Mouse (Mus musculus) embryonic facial prominence, embryonic 14.5 days (tissue): ENCODE measurements at regions not wholly inside any gene's neighbourhood (a gene's known extent, or its start where the extent isn't known, plus 50 kb on each side); places are given as distances from the start of the nearest gene placed in this dataset.

Source experiments
- ATAC-seq: fragments of 200-750 bp; cut with Nextera tagmentation; 2 replicates; pipeline ENCODE4 v1.8.0; 2017; ENCODE audit warnings: low read depth, moderate number of reproducible peaks, moderate TSS enrichment
- DNase-seq: peaks from one replicate; pipeline ENCODE4 v3.0.0-alpha.2; 2015; ENCODE audit warnings: low spot score
- H3K27ac ChIP-seq: fragments of 300-500 bp; sonication (generic); replicated peaks from 2 replicates; pipeline ENCODE4 v1.5.1; 2014; ENCODE audit warnings: low read depth, mild to moderate bottlenecking, low read length, moderate library complexity
- H3K27me3 ChIP-seq: fragments of 300-500 bp; sonication (generic); replicated peaks from 2 replicates; pipeline ENCODE4 v1.6.1; 2014; ENCODE audit warnings: low read length; ENCODE audit not compliant: control insufficient read depth, insufficient read depth
- H3K36me3 ChIP-seq: fragments of 300-500 bp; sonication (generic); 2 replicates; pipeline ENCODE4 v1.6.1; 2014; ENCODE audit warnings: low read length, mixed read lengths; ENCODE audit not compliant: control insufficient read depth, insufficient read depth
- H3K4me1 ChIP-seq: fragments of 300-500 bp; sonication (generic); 2 replicates; pipeline ENCODE4 v1.6.1; 2014; ENCODE audit warnings: antibody characterized with exemption, low read length; ENCODE audit not compliant: control insufficient read depth, insufficient read depth
- H3K4me2 ChIP-seq: fragments of 300-500 bp; sonication (generic); 2 replicates; pipeline ENCODE4 v1.6.1; 2014; ENCODE audit warnings: low read depth, mild to moderate bottlenecking, low read length, moderate library complexity, mixed read lengths
- H3K4me3 ChIP-seq: fragments of 300-500 bp; sonication (generic); 2 replicates; pipeline ENCODE4 v1.5.1; 2014; ENCODE audit warnings: low read depth, mild to moderate bottlenecking, low read length
- H3K9ac ChIP-seq: fragments of 300-500 bp; sonication (generic); 2 replicates; pipeline ENCODE4 v1.6.1; 2014; ENCODE audit warnings: low read depth, mild to moderate bottlenecking, low read length, moderate library complexity, mixed read lengths
- H3K9me3 ChIP-seq: fragments of 300-500 bp; sonication (generic); 2 replicates; pipeline ENCODE4 v1.6.1; 2016; ENCODE audit warnings: low read length; ENCODE audit not compliant: control insufficient read depth
- WGBS: fragments of 180-500 bp; shearing (Covaris S2); extraction: QIAGEN DNeasy Blood & Tissue Kit; methylation state at CpG from one replicate; pipeline ENCODE4 v1.1.7; 2014; 5-methylcytosine and 5-hydroxymethylcytosine counted together

DNA sequence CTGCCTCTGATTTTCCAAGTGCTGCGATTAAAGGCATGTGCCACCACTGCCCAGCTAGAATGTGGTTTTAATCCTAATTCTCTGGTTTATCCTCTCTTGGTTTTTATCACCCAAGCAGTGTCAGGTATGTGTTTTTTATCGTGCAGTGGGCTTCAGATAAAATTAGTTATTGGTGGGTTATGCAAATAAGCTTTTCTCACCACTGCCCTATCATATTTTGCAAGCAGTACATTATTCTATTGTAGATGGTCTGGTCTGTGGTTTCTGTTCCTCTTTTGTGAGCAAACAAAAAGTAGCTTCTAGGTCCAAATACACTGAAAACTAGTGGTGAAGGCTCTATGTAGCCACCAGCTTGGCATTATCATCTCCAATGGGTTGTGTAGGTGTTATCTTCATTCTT, 503.4 kb upstream of the Pabpc4l start:
- no peak overlapping the region for H3K27ac ChIP-seq
- H3K4me2 ChIP-seq: no peak overlapping the region
- H3K27me3 ChIP-seq: no peaks in the 10 kb centered on the region
- no peak overlapping the region for H3K9ac ChIP-seq
- ATAC-seq (no peak), DNase-seq (no peak)
- H3K4me3 ChIP-seq: no peak overlapping the region
- no peaks in the 10 kb centered on the region for H3K4me1 ChIP-seq
- no peaks in the 10 kb centered on the region for H3K36me3 ChIP-seq
- 83% methylated on average over 2 of the region's 2 CpGs for WGBS
- H3K9me3 ChIP-seq: no peaks in the 10 kb centered on the region

- Histone ChIP-seq H3K9ac (no peak overlapping the region), H3K9me3 (no peaks in the 10 kb centered on the region), H3K4me2 (no peak overlapping the region), H3K4me3 (no peak overlapping the region), H3K27ac (no peak overlapping the region), H3K4me1 (no peaks in the 10 kb centered on the region; the same call in 1 of the 2 replicates), H3K36me3 (no peaks in the 10 kb centered on the region), H3K27me3 (no peaks in the 10 kb centered on the region)
- WGBS: 78% methylated on average over 1 of the region's 1 CpGs
- DNase-seq: peak; percentile 52
- no peak for ATAC-seq
These were observed 489.7 kb upstream of the Pabpc4l start for GRCm38 (mm10) chr3:46937751-46938150.

GRCm38 (mm10) chr3:46891057-46891736, 443.2 kb upstream of the Pabpc4l start:
- Histone ChIP-seq H3K4me3 (no peak overlapping the region), H3K4me2 (no peak overlapping the region), H3K9ac (no peak overlapping the region), H3K27me3 (no peaks in the 10 kb centered on the region), H3K4me1 (no peaks in the 10 kb centered on the region), H3K9me3 (no peaks in the 10 kb centered on the region), H3K27ac (no peak overlapping the region), H3K36me3 (no peaks in the 10 kb centered on the region)
- ATAC-seq (no peak), DNase-seq (peak; percentile 4)
- WGBS: 54% methylated on average over 6 of the region's 6 CpGs

- Histone ChIP-seq H3K36me3 (no peaks in the 10 kb centered on the region), H3K9ac (no peak overlapping the region), H3K27me3 (no peaks in the 10 kb centered on the region), H3K4me1 (no peaks in the 10 kb centered on the region), H3K4me2 (no peak overlapping the region), H3K4me3 (no peak overlapping the region), H3K27ac (no peak overlapping the region), H3K9me3 (no peaks in the 10 kb centered on the region)
- DNase-seq (no peak), ATAC-seq (no peak)
- 100% methylated on average over 1 of the region's 1 CpGs for WGBS
These were observed 427.8 kb upstream of the Pabpc4l start for GRCm38 (mm10) chr3:46875848-46876247.

- ATAC-seq (no peak), DNase-seq (no peak)
- H3K27ac ChIP-seq: no peak overlapping the region
- H3K27me3 ChIP-seq: no peaks in the 10 kb centered on the region
- H3K36me3 ChIP-seq: no peaks in the 10 kb centered on the region
- H3K4me1 ChIP-seq: no peaks in the 10 kb centered on the region
- H3K4me2 ChIP-seq: no peak overlapping the region
- H3K9ac ChIP-seq: no peak overlapping the region
- no peak overlapping the region for H3K4me3 ChIP-seq
- no peaks in the 10 kb centered on the region for H3K9me3 ChIP-seq
These were observed 422.9 kb upstream of the Pabpc4l start for GRCm38 (mm10) chr3:46870876-46871275.

- no peaks in the 10 kb centered on the region for H3K9me3 ChIP-seq
- H3K4me2 ChIP-seq: no peak overlapping the region
- no peaks in the 10 kb centered on the region for H3K27me3 ChIP-seq
- H3K27ac ChIP-seq: no peak overlapping the region
- DNase-seq (no peak), ATAC-seq (no peak)
- no peaks in the 10 kb centered on the region for H3K36me3 ChIP-seq
- H3K4me1 ChIP-seq: no peaks in the 10 kb centered on the region
- H3K4me3 ChIP-seq: no peak overlapping the region
- H3K9ac ChIP-seq: no peak overlapping the region
- WGBS: 94% methylated on average over 2 of the region's 2 CpGs
These were observed 421.7 kb upstream of the Pabpc4l start for GRCm38 (mm10) chr3:46869576-46870295.

- Histone ChIP-seq H3K9me3 (no peaks in the 10 kb centered on the region), H3K4me1 (no peaks in the 10 kb centered on the region), H3K4me3 (no peak overlapping the region), H3K27me3 (no peaks in the 10 kb centered on the region), H3K36me3 (no peaks in the 10 kb centered on the region), H3K4me2 (no peak overlapping the region), H3K27ac (no peak overlapping the region), H3K9ac (no peak overlapping the region)
- DNase-seq (peak; percentile 24), ATAC-seq (no peak)
- 43% methylated on average over 7 of the region's 7 CpGs for WGBS
These were observed 400.5 kb upstream of the Pabpc4l start for GRCm38 (mm10) chr3:46848400-46848983.

- H3K4me1 ChIP-seq: no peaks in the 10 kb centered on the region
- H3K9me3 ChIP-seq: no peaks in the 10 kb centered on the region
- DNase-seq (peak; percentile 7), ATAC-seq (no peak)
- H3K4me2 ChIP-seq: no peak overlapping the region
- no peaks in the 10 kb centered on the region for H3K27me3 ChIP-seq
- H3K36me3 ChIP-seq: no peaks in the 10 kb centered on the region
- H3K9ac ChIP-seq: no peak overlapping the region
- H3K27ac ChIP-seq: no peak overlapping the region
- no peak overlapping the region for H3K4me3 ChIP-seq
- WGBS: 61% methylated on average over 3 of the region's 3 CpGs
These were observed 380.7 kb upstream of the Pabpc4l start for GRCm38 (mm10) chr3:46828676-46829075.
